Mouse (Mus musculus) C2C12 (cell line): ENCODE measurements around the gene Casp3. TPM values are rescaled to one million over a fixed set of nuclear protein-coding genes. Genes with fewer than 3 reads are reported as not detected.

ENCODE experiments used
- H3K27me3 ChIP-seq: one replicate; pipeline ENCODE4 v1.6.1; 2011; ENCODE audit not compliant: control insufficient read depth, insufficient read depth, insufficient read length
- H3K36me3 ChIP-seq: one replicate; pipeline ENCODE4 v1.6.1; 2011; ENCODE audit not compliant: control insufficient read depth, insufficient read depth
- H3K4me3 ChIP-seq: one replicate; pipeline ENCODE4 v1.5.1; 2011; ENCODE audit warnings: mild to moderate bottlenecking, control low read depth; ENCODE audit not compliant: poor library complexity, insufficient read depth, severe bottlenecking
- H3K79me2 ChIP-seq: one replicate; pipeline ENCODE4 v1.6.1; 2011; ENCODE audit not compliant: control insufficient read depth, insufficient read depth
- H3K79me3 ChIP-seq: one replicate; pipeline ENCODE4 v1.6.1; 2011; ENCODE audit warnings: low read depth, control low read depth
- H3ac ChIP-seq: one replicate; pipeline ENCODE3; 2011; ENCODE audit warnings: low read depth; ENCODE audit not compliant: control insufficient read depth, insufficient read length
- CEBPB ChIP-seq: IDR thresholded peaks from one replicate; pipeline ENCODE4 v1.6.1; 2011; ENCODE audit warnings: low read depth, mild to moderate bottlenecking, control low read depth, moderate library complexity
- CTCF ChIP-seq: IDR thresholded peaks from one replicate; pipeline ENCODE4 v1.5.1; 2011; ENCODE audit not compliant: control insufficient read depth, insufficient read depth, insufficient read length
- FOSL1 ChIP-seq: IDR thresholded peaks from one replicate; pipeline ENCODE4 v1.8.0; 2011; ENCODE audit warnings: mild to moderate bottlenecking, low read length; ENCODE audit not compliant: poor library complexity, insufficient read depth, severe bottlenecking
- MAX ChIP-seq: IDR thresholded peaks from one replicate; pipeline ENCODE4 v1.6.1; 2011; ENCODE audit warnings: mild to moderate bottlenecking, control low read depth
- MYOD1 ChIP-seq: IDR thresholded peaks from one replicate; pipeline ENCODE4 v1.6.1; 2011; ENCODE audit warnings: low read depth; ENCODE audit not compliant: control insufficient read depth, insufficient read length
- MYOG ChIP-seq: IDR thresholded peaks from one replicate; pipeline ENCODE4 v1.6.1; 2011; ENCODE audit not compliant: control insufficient read depth, insufficient read length; ENCODE audit errors: extremely low read depth
- USF1 ChIP-seq: IDR thresholded peaks from one replicate; pipeline ENCODE4 v1.6.1; 2011; ENCODE audit warnings: low read depth, mild to moderate bottlenecking, control low read depth, moderate library complexity
- polyA plus RNA-seq: library from polyadenylated mRNA; unstranded; fragments of >200 nt; fragmentation: generic; extraction: Trizol; gene quantifications from one replicate; pipeline ENCODE4 v1.2.1, GENCODE M21; 2012; ENCODE audit warnings: missing spikeins

Casp3 gene
- polyA plus RNA-seq, 1 experiment: 37.1 TPM

GRCm38 (mm10) chr8:46612913-46613312 is 4.2 kb upstream of the Casp3 start:
- Histone ChIP-seq H3ac (no peak overlapping the region), H3K27me3 (no peaks in the 10 kb centered on the region), H3K79me2 (peaks cover 7% of the 10 kb centered on the region), H3K79me3 (peaks cover 1% of the 10 kb centered on the region), H3K4me3 (no peak overlapping the region), H3K36me3 (no peaks in the 10 kb centered on the region)
- TF ChIP-seq MYOD1: no peak
- no peak for TF ChIP-seq MYOG
- TF ChIP-seq FOSL1: no peak
- TF ChIP-seq USF1: no peak
- TF ChIP-seq MAX: no peak
- TF ChIP-seq CTCF: no peak
- no peak for TF ChIP-seq CEBPB

DNA sequence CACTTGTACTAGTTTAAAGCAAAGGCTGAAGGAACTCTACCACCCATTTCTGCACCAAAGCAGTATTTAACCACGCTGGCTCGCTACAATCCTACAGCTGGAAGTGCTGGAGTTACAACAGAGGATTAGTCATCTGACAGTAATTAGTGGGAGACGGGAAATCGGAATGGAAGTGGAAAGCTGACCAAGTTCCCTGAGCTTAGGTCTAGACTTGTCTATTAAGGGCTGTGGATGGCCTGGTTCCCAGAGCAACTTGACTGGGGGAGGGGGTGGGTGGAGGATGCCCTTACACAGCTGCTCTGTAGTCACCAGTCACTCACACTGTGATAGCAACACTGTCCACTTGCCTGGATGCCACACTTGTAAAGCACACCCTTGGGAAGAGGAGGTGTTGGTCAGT is 3.7 kb upstream of the Casp3 start:
- TF ChIP-seq CEBPB: peak; percentile 70
- no peak for TF ChIP-seq MAX
- peak; percentile 85 for TF ChIP-seq MYOD1
- no peak for TF ChIP-seq CTCF
- no peak for TF ChIP-seq USF1
- peak; percentile 9 for TF ChIP-seq FOSL1
- no peak for TF ChIP-seq MYOG
- Histone ChIP-seq H3K79me2 (peaks cover 12% of the 10 kb centered on the region), H3K79me3 (peaks cover 6% of the 10 kb centered on the region)

DNA sequence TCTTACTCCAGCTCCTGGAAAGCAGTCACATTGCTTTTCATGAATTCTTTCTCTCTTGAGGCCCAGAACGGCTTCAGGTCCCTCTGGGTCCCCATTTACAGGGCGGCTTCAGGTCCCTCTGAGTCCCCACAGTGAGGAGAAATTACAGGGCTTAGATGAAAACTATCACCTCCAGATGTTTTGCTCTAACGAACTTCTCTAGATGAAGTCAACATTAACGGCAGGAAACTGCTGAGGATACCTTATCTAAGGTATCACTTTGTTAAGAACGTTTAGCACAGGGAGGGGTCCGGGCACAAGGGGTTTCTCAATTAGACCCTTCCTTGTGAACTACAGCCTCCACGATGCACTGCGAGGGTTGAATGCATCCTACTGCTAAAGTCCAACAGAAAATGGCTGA is 1.2 kb upstream of the Casp3 start:
- Histone ChIP-seq H3ac (no peak overlapping the region), H3K79me3 (peaks cover 30% of the 10 kb centered on the region), H3K36me3 (no peaks in the 10 kb centered on the region), H3K4me3 (no peak overlapping the region), H3K79me2 (peaks cover 38% of the 10 kb centered on the region), H3K27me3 (no peaks in the 10 kb centered on the region)
- TF ChIP-seq CEBPB: no peak

More for the DNA sequence above, 3.7 kb upstream of the Casp3 start:
- Histone ChIP-seq H3ac (no peak overlapping the region), H3K4me3 (no peak overlapping the region), H3K36me3 (no peaks in the 10 kb centered on the region), H3K27me3 (no peaks in the 10 kb centered on the region)

DNA sequence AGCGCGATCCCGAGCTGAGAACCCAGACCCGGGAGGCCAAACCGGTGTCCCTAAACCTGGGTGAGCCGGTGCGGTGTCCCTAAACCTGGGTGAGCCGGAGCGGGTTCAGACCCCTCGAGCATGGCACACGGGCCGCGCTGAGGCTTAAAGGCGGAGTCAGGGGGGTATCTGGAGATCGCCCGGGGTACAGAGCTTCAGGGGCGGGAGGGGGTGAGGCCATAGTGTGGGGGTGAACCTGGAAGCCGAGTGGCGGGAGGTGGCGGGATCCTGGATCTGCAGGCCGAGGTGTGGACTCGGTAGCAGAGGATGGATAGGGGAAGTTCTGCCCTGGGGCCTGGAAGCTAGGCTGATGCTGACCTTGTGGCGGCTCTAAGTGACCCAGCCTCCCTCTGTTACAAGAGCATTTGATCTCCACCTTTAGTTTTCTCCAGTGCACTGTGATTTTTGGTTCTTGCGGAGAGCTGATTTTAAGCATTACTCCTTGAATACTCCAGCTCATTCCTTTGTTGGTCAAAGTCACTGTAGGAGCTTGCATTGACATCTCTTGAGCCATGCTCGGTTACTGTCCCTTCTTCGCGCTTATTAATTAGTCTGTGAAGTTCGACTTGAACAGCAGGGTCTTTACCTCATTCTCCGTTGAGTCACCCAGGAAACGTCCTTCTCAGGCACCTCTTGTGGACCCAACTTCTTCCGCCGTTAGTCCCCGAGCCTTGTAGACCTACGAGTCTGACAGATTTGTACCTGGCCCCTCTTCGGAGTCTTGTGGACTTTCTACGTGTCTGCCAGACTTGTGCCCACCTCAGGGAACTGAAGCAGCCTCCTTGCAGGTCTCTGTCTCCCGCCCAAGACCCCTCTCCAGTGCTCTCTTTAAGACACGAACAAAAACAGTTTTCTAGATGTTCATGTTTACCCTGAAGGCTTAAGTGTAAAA is 864 bp downstream of the Casp3 start:
- TF ChIP-seq MYOD1 (no peak), MAX (no peak), CEBPB (no peak), USF1 (no peak), FOSL1 (no peak), CTCF (no peak), MYOG (no peak)
- peaks cover 5% of the 10 kb centered on the region for H3K36me3 ChIP-seq
- peaks cover 40% of the 10 kb centered on the region for H3K79me3 ChIP-seq
- peak overlapping the region; percentile 85 for H3ac ChIP-seq
- peaks cover 58% of the 10 kb centered on the region for H3K79me2 ChIP-seq
- peak overlapping the region; percentile 85 for H3K4me3 ChIP-seq
- no peaks in the 10 kb centered on the region for H3K27me3 ChIP-seq

GRCm38 (mm10) chr8:46618639-46619320 is 1.7 kb downstream of the Casp3 start:
- Histone ChIP-seq H3K36me3 (peaks cover 5% of the 10 kb centered on the region), H3ac (peak overlapping the region; percentile 35), H3K79me3 (peaks cover 44% of the 10 kb centered on the region), H3K79me2 (peaks cover 66% of the 10 kb centered on the region), H3K27me3 (no peaks in the 10 kb centered on the region), H3K4me3 (peak overlapping the region; percentile 85)
- no peak for TF ChIP-seq MYOD1
- TF ChIP-seq CEBPB: no peak
